Mouse (Mus musculus) ES-Bruce4 (cell line): Measurements from ENCODE around the gene Dock9.

ENCODE experiments used
- CTCF ChIP-seq: IDR thresholded peaks from one replicate; pipeline ENCODE4 v1.8.1; 2011; ENCODE audit warnings: low read depth, low read length
- EP300 ChIP-seq: IDR thresholded peaks from 2 replicates; pipeline ENCODE4 v1.6.1; 2011; ENCODE audit warnings: low read depth, low read length; ENCODE audit not compliant: insufficient read depth
- POLR2A ChIP-seq: IDR thresholded peaks from one replicate; pipeline ENCODE4 v1.8.1; 2011; ENCODE audit warnings: low read length; ENCODE audit not compliant: insufficient read depth

- TF ChIP-seq POLR2A = no peak
- no peak for TF ChIP-seq CTCF
- TF ChIP-seq EP300 = no peak
Observed at GRCm38 (mm10) chr14:121787430-121787829, 10.2 kb downstream of the Dock9 start.
